Mouse (Mus musculus) hindbrain, postnatal 0 days (tissue): ENCODE measurements at regions not wholly inside any gene's neighbourhood (a gene's known extent, or its start where the extent isn't known, plus 50 kb on each side); places are given as distances from the start of the nearest gene placed in this dataset.
A peak's percentile ranks its signal among the peaks of the same experiment; 100 is the strongest.

Source experiments
- ATAC-seq: fragments of 200-750 bp; cut with Nextera tagmentation; 2 replicates; pipeline ENCODE4 v1.8.0; 2017; ENCODE audit warnings: mild to moderate bottlenecking, moderate TSS enrichment, moderate library complexity
- DNase-seq: peaks from one replicate; pipeline ENCODE4 v3.0.0-alpha.2; 2015; ENCODE audit warnings: low spot score
- H3K27ac ChIP-seq: fragments of 300-500 bp; sonication (generic); 2 replicates; pipeline ENCODE4 v1.5.1; 2014; ENCODE audit warnings: mild to moderate bottlenecking
- H3K27me3 ChIP-seq: fragments of 300-500 bp; sonication (generic); 2 replicates; pipeline ENCODE4 v1.6.1; 2014; ENCODE audit warnings: low read length, mixed read lengths; ENCODE audit not compliant: insufficient read depth
- H3K36me3 ChIP-seq: fragments of 300-500 bp; sonication (generic); 2 replicates; pipeline ENCODE4 v1.6.1; 2014; ENCODE audit warnings: low read length, mixed read lengths; ENCODE audit not compliant: insufficient read depth
- H3K4me1 ChIP-seq: fragments of 300-500 bp; sonication (generic); 2 replicates; pipeline ENCODE4 v1.6.1; 2014; ENCODE audit warnings: antibody characterized with exemption, low read length, mixed read lengths; ENCODE audit not compliant: insufficient read depth
- H3K4me2 ChIP-seq: fragments of 300-500 bp; sonication (generic); 2 replicates; pipeline ENCODE4 v1.6.1; 2014; ENCODE audit warnings: low read depth, mild to moderate bottlenecking, low read length, moderate library complexity, mixed read lengths
- H3K4me3 ChIP-seq: fragments of 300-500 bp; sonication (generic); 2 replicates; pipeline ENCODE4 v1.5.1; 2014; ENCODE audit warnings: low read length
- H3K9ac ChIP-seq: fragments of 300-500 bp; sonication (generic); replicated peaks from 2 replicates; pipeline ENCODE4 v1.6.1; 2014; ENCODE audit warnings: mild to moderate bottlenecking, low read length, moderate library complexity, mixed read lengths
- H3K9me3 ChIP-seq: fragments of 300-500 bp; sonication (generic); 2 replicates; pipeline ENCODE4 v1.6.1; 2016; ENCODE audit warnings: low read length, mixed read lengths
- CTCF ChIP-seq: IDR thresholded peaks from 2 replicates; pipeline ENCODE4 v1.5.1; 2016; ENCODE audit warnings: antibody characterized with exemption, control low read depth, low read depth
- WGBS: fragments of 180-500 bp; shearing (Covaris S2); extraction: QIAGEN DNeasy Blood & Tissue Kit; methylation state at CpG from one replicate; pipeline ENCODE4 v1.1.7; 2014; 5-methylcytosine and 5-hydroxymethylcytosine counted together

DNA sequence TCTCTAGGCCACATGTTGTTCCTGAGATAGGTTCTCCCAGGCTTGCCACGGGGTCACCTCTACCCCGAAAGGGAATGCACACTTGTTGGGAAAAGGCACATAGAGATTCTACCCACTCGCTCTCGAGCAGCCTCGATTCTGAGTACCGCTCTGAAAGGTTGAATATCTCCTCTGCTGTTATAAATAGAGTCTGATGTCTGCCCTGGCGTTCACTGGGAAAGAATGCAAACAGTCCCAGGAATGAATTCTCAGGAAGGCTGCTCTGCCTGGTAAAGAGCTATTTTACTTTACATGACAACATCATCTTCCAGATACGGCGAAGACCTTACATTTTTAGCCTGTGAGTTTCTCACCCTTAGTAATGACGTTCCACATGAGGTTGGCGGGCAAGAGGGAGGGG, 116.1 kb upstream of the Ccn2 start:
- WGBS = 85% methylated on average over 11 of the region's 11 CpGs
- Histone ChIP-seq H3K4me1 (no peaks in the 10 kb centered on the region), H3K4me3 (no peak overlapping the region), H3K27me3 (no peaks in the 10 kb centered on the region), H3K27ac (no peak overlapping the region), H3K9me3 (no peaks in the 10 kb centered on the region), H3K9ac (no peak overlapping the region), H3K4me2 (no peak overlapping the region), H3K36me3 (no peaks in the 10 kb centered on the region)
- DNase-seq = no peak
- ATAC-seq = no peak
- no peak for TF ChIP-seq CTCF

DNA sequence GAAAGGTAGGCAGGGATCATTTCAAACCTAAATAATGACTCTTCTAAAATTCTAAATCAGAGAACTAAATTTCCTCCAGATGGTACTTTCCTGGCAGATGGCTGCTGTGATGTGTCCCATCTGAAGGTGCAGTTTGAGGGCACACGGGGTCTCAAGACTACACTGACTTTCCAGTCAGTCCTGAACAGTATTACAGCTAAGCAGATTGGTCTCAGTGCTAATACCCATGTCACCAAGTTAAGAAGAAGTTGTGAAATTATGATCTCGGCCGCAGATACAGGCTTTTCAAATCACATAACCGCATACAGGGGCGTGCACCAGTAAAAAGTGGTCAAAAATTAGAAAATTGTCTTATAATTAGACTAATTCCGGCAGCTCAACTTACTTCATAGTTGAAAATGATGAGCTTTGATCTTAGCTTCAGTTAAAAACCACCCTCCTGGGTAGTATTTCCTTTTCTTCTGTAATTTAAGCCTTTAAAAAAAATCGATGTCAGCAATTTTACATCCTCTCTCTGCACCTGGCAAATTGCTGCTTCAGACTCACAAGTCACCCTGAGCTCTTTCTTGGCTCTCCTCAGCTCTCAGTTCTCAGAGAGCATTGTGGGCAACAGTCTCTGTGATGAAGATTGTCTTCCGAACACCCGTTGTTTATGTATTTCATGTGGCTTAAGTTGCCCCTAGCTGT, 113.2 kb upstream of the Ccn2 start:
- H3K27ac ChIP-seq = no peak overlapping the region
- ATAC-seq (no peak), DNase-seq (no peak)
- H3K27me3 ChIP-seq = no peaks in the 10 kb centered on the region
- no peak for TF ChIP-seq CTCF
- no peak overlapping the region for H3K4me3 ChIP-seq
- WGBS = 77% methylated on average over 9 of the region's 9 CpGs
- H3K9me3 ChIP-seq = no peaks in the 10 kb centered on the region
- no peaks in the 10 kb centered on the region for H3K36me3 ChIP-seq
- no peak overlapping the region for H3K4me2 ChIP-seq
- no peaks in the 10 kb centered on the region for H3K4me1 ChIP-seq
- H3K9ac ChIP-seq = no peak overlapping the region

DNA sequence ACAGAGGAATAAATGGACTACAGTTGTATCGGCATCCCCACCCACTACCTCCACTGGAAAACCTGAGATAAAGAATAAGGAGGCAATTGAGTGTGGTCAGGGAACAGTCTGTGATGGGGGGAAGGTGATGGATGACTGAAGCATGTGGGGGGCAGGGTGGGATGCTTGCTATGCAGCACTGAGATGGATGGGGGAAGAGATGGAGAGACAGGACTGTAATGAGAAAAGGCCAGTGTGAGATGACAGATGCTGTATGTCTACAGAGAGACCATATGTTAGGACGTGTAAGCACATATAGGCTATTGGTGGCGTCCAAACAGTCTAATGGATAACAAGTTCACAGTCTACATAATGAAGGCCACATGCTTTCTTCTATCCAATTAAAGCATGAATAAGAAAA, 112.2 kb upstream of the Ccn2 start:
- ATAC-seq = no peak; the same call in 1 of the 2 replicates
- Histone ChIP-seq H3K4me3 (no peak overlapping the region), H3K9me3 (no peaks in the 10 kb centered on the region), H3K36me3 (no peaks in the 10 kb centered on the region), H3K27ac (no peak overlapping the region), H3K27me3 (no peaks in the 10 kb centered on the region), H3K9ac (no peak overlapping the region), H3K4me2 (no peak overlapping the region), H3K4me1 (no peaks in the 10 kb centered on the region)
- DNase-seq = no peak
- no peak for TF ChIP-seq CTCF
- 76% methylated on average over 3 of the region's 3 CpGs for WGBS

DNA sequence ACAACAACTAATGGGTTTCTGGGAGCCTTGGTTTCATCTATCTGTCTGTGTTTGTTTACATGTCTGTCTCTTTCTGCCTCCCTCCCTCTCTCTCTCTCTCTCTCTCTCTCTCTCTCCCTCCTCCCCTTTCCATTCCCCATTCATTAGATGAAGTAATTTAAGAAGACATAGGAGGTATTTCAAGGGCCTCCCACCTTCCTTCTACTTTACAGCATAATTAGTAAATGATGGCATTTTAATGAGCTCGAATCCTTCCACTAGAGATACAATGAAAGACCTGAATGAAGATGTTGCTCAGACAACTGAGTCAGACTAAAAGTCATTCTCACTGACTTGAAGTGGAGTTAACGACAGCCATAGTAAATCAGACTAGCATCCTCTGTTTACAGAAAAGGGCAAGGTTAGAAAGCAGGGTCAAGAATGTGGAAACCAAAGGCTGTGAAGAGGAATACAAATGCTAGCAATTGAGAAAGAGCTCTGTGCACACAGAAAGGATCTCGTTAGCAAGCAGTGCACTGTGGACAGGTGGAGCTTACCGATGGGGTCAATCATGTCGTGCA, 111.1 kb upstream of the Ccn2 start:
- H3K4me1 ChIP-seq = no peaks in the 10 kb centered on the region
- ATAC-seq (no peak), DNase-seq (no peak)
- no peak for TF ChIP-seq CTCF
- no peak overlapping the region for H3K27ac ChIP-seq
- no peak overlapping the region for H3K4me3 ChIP-seq
- WGBS = 44% methylated on average over 5 of the region's 5 CpGs
- no peaks in the 10 kb centered on the region for H3K36me3 ChIP-seq
- H3K9me3 ChIP-seq = no peaks in the 10 kb centered on the region
- no peak overlapping the region for H3K9ac ChIP-seq
- H3K4me2 ChIP-seq = no peak overlapping the region
- no peaks in the 10 kb centered on the region for H3K27me3 ChIP-seq

DNA sequence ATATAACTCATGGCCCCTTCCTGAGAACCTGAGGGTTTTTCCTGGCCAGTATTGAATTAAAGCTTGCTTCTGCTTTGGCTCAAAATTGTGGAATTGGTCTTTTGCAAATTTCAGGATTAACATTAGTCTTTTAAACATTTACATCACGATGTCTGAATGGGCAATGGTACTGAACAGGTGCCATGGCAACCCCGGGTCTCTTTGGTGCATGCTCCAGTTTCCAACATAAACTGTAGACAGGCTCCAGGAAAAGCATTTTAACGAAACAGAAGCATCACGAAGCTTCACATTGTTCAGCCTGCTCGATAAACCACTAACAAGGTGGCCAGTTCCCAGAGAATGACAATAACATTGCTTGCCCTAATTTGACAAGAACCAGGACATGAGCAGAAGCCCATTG, 109.8 kb upstream of the Ccn2 start:
- ATAC-seq (no peak; the same call in 1 of the 2 replicates), DNase-seq (peak; percentile 38)
- no peaks in the 10 kb centered on the region for H3K4me1 ChIP-seq
- H3K36me3 ChIP-seq = no peaks in the 10 kb centered on the region
- no peak overlapping the region for H3K27ac ChIP-seq
- H3K4me2 ChIP-seq = no peak overlapping the region
- no peak overlapping the region for H3K4me3 ChIP-seq
- 45% methylated on average over 5 of the region's 5 CpGs for WGBS
- no peaks in the 10 kb centered on the region for H3K27me3 ChIP-seq
- no peak for TF ChIP-seq CTCF
- H3K9me3 ChIP-seq = no peaks in the 10 kb centered on the region
- H3K9ac ChIP-seq = no peak overlapping the region

DNA sequence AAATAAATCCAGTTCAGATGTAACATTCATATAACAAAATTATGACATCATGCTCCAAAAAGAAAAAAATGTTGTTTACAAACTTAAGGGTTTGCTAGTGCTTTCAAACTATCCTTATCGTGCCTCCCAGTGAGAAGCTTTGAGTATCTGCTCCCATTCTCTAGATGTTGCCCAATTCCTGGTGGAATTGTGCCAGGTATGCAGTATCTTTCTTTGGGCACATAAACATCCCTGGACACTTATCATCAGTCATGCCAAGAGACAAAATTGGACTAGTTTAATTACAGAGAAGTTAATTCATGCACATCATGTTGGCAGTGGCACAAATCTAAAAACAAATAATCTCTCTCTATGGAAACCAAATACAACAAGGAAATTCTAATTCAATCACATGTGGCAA, 109.0 kb upstream of the Ccn2 start:
- Histone ChIP-seq H3K4me3 (no peak overlapping the region), H3K27ac (no peak overlapping the region), H3K9me3 (no peaks in the 10 kb centered on the region), H3K36me3 (no peaks in the 10 kb centered on the region), H3K27me3 (no peaks in the 10 kb centered on the region), H3K4me2 (no peak overlapping the region), H3K9ac (no peak overlapping the region), H3K4me1 (no peaks in the 10 kb centered on the region)
- ATAC-seq (no peak), DNase-seq (peak; percentile 20)
- no peak for TF ChIP-seq CTCF
- WGBS = 47% methylated on average over 1 of the region's 1 CpGs

DNA sequence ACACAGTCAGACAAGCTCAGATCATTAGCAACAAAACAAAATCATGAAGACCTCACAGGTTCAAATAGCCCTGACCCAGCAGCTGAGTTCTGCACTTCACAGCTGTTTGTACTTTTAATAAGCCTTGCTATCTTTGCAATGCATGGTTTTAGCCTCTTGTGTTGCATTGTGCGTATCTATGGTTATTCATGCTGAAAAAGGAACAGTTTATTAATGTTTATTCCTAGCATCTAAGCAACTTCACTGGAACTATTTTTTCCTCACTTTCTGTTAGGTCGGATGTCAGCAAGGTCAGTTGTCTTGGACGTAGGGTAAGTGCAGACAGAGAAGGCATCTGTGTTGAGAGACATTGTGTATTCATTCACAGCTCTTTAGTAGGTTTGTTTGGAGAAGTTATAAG, 107.3 kb upstream of the Ccn2 start:
- DNase-seq = no peak
- no peaks in the 10 kb centered on the region for H3K27me3 ChIP-seq
- 88% methylated on average over 3 of the region's 3 CpGs for whole genome bisulfite sequencing
- no peaks in the 10 kb centered on the region for H3K4me1 ChIP-seq
- no peaks in the 10 kb centered on the region for H3K9me3 ChIP-seq
- no peak overlapping the region for H3K4me3 ChIP-seq
- H3K9ac ChIP-seq = no peak overlapping the region
- H3K4me2 ChIP-seq = no peak overlapping the region
- no peak for TF ChIP-seq CTCF
- no peak for ATAC-seq
- no peaks in the 10 kb centered on the region for H3K36me3 ChIP-seq
- no peak overlapping the region for H3K27ac ChIP-seq
